Mouse (Mus musculus) liver, postnatal 0 days (tissue): ENCODE measurements around the gene Ddx20. TPM values are rescaled to one million over a fixed set of nuclear protein-coding genes. Genes with fewer than 3 reads are reported as not detected.

Experiments used
- ATAC-seq: fragments of 200-750 bp; cut with Nextera tagmentation; 2 replicates; pipeline ENCODE4 v1.8.0; 2017; ENCODE audit warnings: mild to moderate bottlenecking, moderate library complexity
- DNase-seq: peaks from one replicate; pipeline ENCODE4 v3.0.0-alpha.2; 2016
- H3K27ac ChIP-seq: fragments of 300-500 bp; sonication (generic); 2 replicates; pipeline ENCODE4 v1.5.1; 2014; ENCODE audit warnings: antibody characterized with exemption, moderate library complexity, mild to moderate bottlenecking, low read depth
- H3K27me3 ChIP-seq: fragments of 300-500 bp; sonication (generic); 2 replicates; pipeline ENCODE4 v1.6.1; 2014; ENCODE audit warnings: low read length, control low read depth, mixed read lengths; ENCODE audit not compliant: insufficient read depth
- H3K36me3 ChIP-seq: fragments of 300-500 bp; sonication (generic); replicated peaks from 2 replicates; pipeline ENCODE4 v1.6.1; 2014; ENCODE audit warnings: mild to moderate bottlenecking, control low read depth, low read length, moderate library complexity, mixed read lengths; ENCODE audit not compliant: insufficient read depth
- H3K4me1 ChIP-seq: fragments of 300-500 bp; sonication (generic); 2 replicates; pipeline ENCODE4 v1.6.1; 2014; ENCODE audit warnings: antibody characterized with exemption, mild to moderate bottlenecking, control low read depth; ENCODE audit not compliant: insufficient read depth
- H3K4me2 ChIP-seq: fragments of 300-500 bp; sonication (generic); 2 replicates; pipeline ENCODE4 v1.6.1; 2014; ENCODE audit warnings: low read depth, mild to moderate bottlenecking, low read length, moderate library complexity, mixed read lengths
- H3K4me3 ChIP-seq: fragments of 300-500 bp; sonication (generic); 2 replicates; pipeline ENCODE4 v1.5.1; 2014; ENCODE audit warnings: low read depth, low read length
- H3K9ac ChIP-seq: fragments of 300-500 bp; sonication (generic); replicated peaks from 2 replicates; pipeline ENCODE4 v1.6.1; 2014; ENCODE audit warnings: mild to moderate bottlenecking, moderate library complexity
- H3K9me3 ChIP-seq: fragments of 300-500 bp; sonication (generic); 2 replicates; pipeline ENCODE4 v1.6.1; 2016; ENCODE audit warnings: mild to moderate bottlenecking, control low read depth, low read length, mixed read lengths
- CTCF ChIP-seq: sonication (generic); IDR thresholded peaks from 2 replicates; pipeline ENCODE4 v1.5.1; 2016; ENCODE audit warnings: antibody characterized with exemption, low read depth
- EP300 ChIP-seq: IDR thresholded peaks from 2 replicates; pipeline ENCODE4 v1.6.1; 2016; ENCODE audit warnings: antibody characterized with exemption, low read depth, mild to moderate bottlenecking
- WGBS: fragments of 180-500 bp; shearing (Covaris S2); extraction: QIAGEN DNeasy Blood & Tissue Kit; methylation state at CpG from one replicate; pipeline ENCODE4 v1.1.7; 2014; ENCODE audit not compliant: insufficient replicate concordance; 5-methylcytosine and 5-hydroxymethylcytosine counted together
- polyA plus RNA-seq: library from polyadenylated mRNA; unstranded; fragments of >200 nt; fragmentation: Nextera tagmentation; extraction: Ambion mirVana; gene quantifications from 2 replicates; pipeline ENCODE4 v1.2.1, GENCODE M21; 2015

Ddx20 gene
- polyA plus RNA-seq, 1 experiment from 2014 or later: 9.8 TPM

DNA sequence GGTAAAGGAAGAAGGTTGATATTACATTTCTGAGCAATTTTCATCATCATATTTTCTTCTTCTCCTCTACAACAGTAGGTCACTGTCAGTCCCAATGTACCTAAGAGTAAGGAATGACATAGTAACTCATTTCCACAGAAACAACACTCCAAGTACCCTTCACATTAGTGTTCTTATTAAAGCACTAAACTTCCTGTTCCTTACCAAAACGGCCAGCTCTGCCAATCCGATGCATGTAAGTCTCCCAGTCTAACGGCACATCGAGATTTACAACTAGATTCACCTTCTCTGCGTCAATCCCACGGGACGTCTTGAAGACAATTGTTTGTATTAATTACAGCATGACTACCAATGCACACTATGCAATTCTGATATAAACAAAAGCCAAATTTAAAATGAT is 7.0 kb downstream of the Ddx20 start:
- H3K9ac ChIP-seq: no peak overlapping the region
- TF ChIP-seq CTCF (no peak), EP300 (no peak)
- no peak for ATAC-seq

DNA sequence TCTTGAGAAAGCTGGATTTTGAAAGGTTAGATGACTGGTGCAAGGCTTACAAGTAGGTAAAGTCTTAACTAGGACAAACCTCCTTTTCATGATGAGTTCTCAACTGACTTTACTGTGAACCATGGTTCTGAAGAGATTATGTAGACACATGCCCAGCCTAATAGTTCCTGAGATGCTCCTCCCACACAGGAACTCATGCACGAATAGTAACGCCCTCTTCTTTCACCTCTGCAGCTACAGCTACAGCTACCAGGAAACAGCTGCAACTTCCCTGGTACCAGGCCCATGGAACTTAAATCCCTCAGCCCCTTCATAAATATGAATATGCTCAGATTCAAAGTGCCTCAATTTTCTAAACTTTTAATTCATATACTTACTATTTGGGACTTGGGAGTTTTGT is 11.4 kb downstream of the Ddx20 start:
- no peak for DNase-seq
- Histone ChIP-seq H3K9ac (no peak overlapping the region), H3K4me2 (no peak overlapping the region), H3K4me3 (no peak overlapping the region), H3K36me3 (peaks cover 32% of the 10 kb centered on the region), H3K27ac (no peak overlapping the region), H3K27me3 (no peaks in the 10 kb centered on the region), H3K9me3 (no peaks in the 10 kb centered on the region), H3K4me1 (no peaks in the 10 kb centered on the region)
- TF ChIP-seq EP300 (no peak), CTCF (no peak)
- no peak for ATAC-seq
- 26% methylated on average over 2 of the region's 2 CpGs for WGBS

More for the DNA sequence above, 7.0 kb downstream of the Ddx20 start:
- H3K27ac ChIP-seq: no peak overlapping the region
- H3K27me3 ChIP-seq: no peaks in the 10 kb centered on the region
- 93% methylated on average over 7 of the region's 7 CpGs for WGBS
- no peaks in the 10 kb centered on the region for H3K9me3 ChIP-seq
- DNase-seq: no peak
- H3K4me3 ChIP-seq: no peak overlapping the region
- peaks cover 57% of the 10 kb centered on the region for H3K36me3 ChIP-seq
- no peaks in the 10 kb centered on the region for H3K4me1 ChIP-seq
- H3K4me2 ChIP-seq: no peak overlapping the region

DNA sequence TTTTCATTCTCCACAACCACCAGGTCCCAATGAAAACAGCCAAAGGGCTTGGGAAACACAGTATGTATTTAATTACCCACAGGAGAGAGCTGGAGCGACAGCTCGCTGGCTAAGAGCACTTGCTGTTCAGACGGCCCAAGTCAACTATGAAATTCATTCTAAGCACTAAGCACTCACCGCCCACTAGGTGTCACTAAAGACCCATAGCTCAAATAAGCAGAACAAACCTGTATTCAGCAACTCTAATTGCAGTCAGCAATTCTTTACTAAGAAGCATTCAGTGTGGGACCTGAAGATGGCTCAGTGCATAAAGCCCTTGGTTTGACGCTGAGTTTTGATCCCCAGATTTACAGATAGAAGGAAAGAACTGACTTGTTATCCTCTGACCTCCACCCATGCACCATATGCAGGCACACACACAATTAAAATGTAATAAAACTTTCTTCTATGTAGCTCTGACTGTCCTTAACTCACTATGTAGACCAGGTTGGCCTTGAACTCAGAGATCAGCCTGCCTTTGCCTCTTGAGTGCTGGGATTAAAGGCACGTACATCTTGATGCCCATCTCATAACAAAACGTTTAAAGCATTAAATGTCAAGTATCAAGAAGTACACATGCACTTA is 12.7 kb downstream of the Ddx20 start:
- ATAC-seq: peak; percentile 45; the same call in 1 of the 2 replicates
- H3K9ac ChIP-seq: no peak overlapping the region
- peaks cover 22% of the 10 kb centered on the region for H3K36me3 ChIP-seq
- H3K27me3 ChIP-seq: no peaks in the 10 kb centered on the region
- no peak overlapping the region for H3K27ac ChIP-seq
- no peaks in the 10 kb centered on the region for H3K9me3 ChIP-seq
- 20% methylated on average over 7 of the region's 7 CpGs for WGBS
- no peaks in the 10 kb centered on the region for H3K4me1 ChIP-seq
- no peak overlapping the region for H3K4me2 ChIP-seq
- TF ChIP-seq CTCF (peak; percentile 98), EP300 (no peak)
- DNase-seq: peak; percentile 55
- no peak overlapping the region for H3K4me3 ChIP-seq

DNA sequence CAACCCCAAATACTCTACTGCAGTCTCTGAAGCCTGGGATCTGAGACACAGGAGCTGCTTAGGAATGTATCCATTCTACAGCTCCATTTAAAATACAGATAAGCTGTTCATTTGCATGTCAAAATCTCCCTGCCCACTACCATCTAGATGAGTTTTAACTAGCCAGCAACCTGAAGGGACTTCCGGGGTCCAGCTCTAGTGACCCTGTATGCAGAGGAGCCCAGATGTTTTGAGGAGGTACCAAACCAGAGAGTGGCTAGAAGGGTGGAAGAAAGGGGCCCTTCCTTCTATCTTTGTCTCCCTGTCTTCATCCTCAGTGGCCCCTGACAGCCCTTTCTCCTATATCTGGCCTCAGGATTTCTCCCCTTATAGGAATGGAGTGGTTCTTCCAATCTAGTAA is 16.6 kb downstream of the Ddx20 start:
- ATAC-seq: no peak
- Histone ChIP-seq H3K27ac (no peak overlapping the region), H3K36me3 (no peaks in the 10 kb centered on the region), H3K4me1 (no peaks in the 10 kb centered on the region), H3K9ac (no peak overlapping the region), H3K4me3 (no peak overlapping the region), H3K27me3 (no peaks in the 10 kb centered on the region), H3K4me2 (no peak overlapping the region), H3K9me3 (no peaks in the 10 kb centered on the region)
- TF ChIP-seq CTCF (no peak), EP300 (no peak)
- no peak for DNase-seq
- WGBS: 78% methylated on average over 1 of the region's 1 CpGs

DNA sequence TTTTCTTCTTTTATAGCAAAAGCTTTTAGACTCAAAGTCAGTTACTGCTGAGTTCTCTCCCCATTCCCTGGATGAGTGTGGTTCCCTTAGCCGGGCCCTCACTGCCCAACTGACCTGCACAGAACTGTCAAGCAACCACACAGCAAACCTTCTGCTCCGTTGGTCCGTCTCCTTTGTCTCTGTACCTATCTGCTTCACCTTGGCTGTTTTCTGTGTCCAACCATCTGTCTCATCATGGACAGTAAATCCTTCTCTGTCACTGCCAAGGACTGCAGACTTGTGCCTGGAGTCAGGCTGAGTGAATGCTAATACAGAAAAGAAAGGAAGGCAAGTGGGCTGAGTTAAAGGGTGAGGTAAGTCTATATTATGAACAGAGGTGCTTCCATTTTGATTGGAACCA is 17.6 kb downstream of the Ddx20 start:
- Histone ChIP-seq H3K4me1 (no peaks in the 10 kb centered on the region), H3K9ac (no peak overlapping the region), H3K27me3 (no peaks in the 10 kb centered on the region), H3K4me2 (no peak overlapping the region), H3K27ac (no peak overlapping the region), H3K4me3 (no peak overlapping the region), H3K36me3 (no peaks in the 10 kb centered on the region), H3K9me3 (no peaks in the 10 kb centered on the region)
- 66% methylated on average over 3 of the region's 3 CpGs for WGBS
- TF ChIP-seq EP300 (no peak), CTCF (no peak)
- DNase-seq (no peak), ATAC-seq (no peak)

DNA sequence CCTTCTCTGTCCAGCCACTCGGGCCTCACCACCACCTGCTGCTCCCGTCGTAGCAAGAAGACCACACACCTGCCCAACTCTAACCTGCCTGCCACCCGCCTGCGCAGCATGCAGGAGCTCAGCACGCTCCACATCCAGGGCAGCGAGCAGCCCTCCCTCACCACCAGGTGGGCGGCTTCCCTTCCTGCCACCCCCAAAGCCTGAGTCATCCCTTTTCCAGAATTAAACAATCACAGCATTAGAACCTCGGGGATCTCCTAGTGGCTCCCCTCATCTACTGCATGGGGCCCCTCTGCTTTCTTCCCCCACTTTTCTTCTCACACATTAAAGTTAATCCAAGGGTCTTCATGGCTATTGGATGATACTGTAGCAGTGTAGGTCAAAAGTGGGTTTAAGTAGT is 19.2 kb downstream of the Ddx20 start:
- Histone ChIP-seq H3K27ac (no peak overlapping the region), H3K36me3 (no peaks in the 10 kb centered on the region), H3K4me2 (no peak overlapping the region), H3K9me3 (no peaks in the 10 kb centered on the region), H3K4me3 (no peak overlapping the region), H3K27me3 (no peaks in the 10 kb centered on the region), H3K9ac (no peak overlapping the region), H3K4me1 (no peaks in the 10 kb centered on the region)
- ATAC-seq: no peak
- no peak for DNase-seq
- no peak for TF ChIP-seq CTCF
- TF ChIP-seq EP300: no peak
- WGBS: 42% methylated on average over 9 of the region's 9 CpGs

DNA sequence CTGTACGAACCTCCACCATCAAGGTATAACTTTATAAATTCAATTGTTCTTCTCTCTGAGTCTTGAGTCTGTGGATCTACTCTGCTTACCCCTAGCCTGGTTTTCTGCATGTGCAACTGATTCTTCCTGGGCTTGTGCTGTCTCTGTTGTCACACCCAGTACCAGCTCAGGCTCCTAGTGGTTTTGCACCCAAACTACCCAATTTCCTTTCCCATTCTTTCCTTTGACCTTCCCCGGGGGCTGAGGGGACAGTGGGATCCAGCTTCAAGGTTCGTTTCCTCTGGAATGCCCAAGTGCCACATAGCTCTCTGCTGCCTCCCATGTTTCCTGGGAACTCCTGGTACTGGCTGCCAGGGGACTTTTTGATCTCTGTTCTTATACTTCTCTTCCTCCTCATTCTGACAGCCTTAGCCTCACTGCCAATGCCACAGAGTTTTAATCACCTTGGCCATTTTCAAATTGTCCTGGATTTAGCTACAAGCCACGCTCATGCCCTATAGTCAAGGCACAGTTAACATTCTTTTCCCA is 20.3 kb downstream of the Ddx20 start:
- Histone ChIP-seq H3K4me2 (no peak overlapping the region), H3K27ac (no peak overlapping the region), H3K4me1 (no peaks in the 10 kb centered on the region), H3K4me3 (no peak overlapping the region), H3K36me3 (no peaks in the 10 kb centered on the region), H3K27me3 (no peaks in the 10 kb centered on the region), H3K9ac (no peak overlapping the region), H3K9me3 (no peaks in the 10 kb centered on the region)
- WGBS: 52% methylated on average over 4 of the region's 4 CpGs
- TF ChIP-seq EP300 (no peak), CTCF (no peak)
- DNase-seq: no peak
- ATAC-seq: no peak
